Mouse (Mus musculus) olfactory bulb, adult 2 months (tissue): ENCODE data around the gene Mrc2.

Experiments used
- CTCF ChIP-seq: fragments of 200-500 bp; IDR thresholded peaks from 2 replicates; pipeline ENCODE4 v1.5.1; 2012; ENCODE audit warnings: low read depth, mild to moderate bottlenecking, low read length, moderate library complexity; ENCODE audit not compliant: insufficient read depth
- POLR2A ChIP-seq: fragments of 200-500 bp; IDR thresholded peaks from 2 replicates; pipeline ENCODE4 v1.6.1; 2012; ENCODE audit warnings: mild to moderate bottlenecking, low read depth, low read length, moderate library complexity; ENCODE audit not compliant: insufficient read depth

DNA sequence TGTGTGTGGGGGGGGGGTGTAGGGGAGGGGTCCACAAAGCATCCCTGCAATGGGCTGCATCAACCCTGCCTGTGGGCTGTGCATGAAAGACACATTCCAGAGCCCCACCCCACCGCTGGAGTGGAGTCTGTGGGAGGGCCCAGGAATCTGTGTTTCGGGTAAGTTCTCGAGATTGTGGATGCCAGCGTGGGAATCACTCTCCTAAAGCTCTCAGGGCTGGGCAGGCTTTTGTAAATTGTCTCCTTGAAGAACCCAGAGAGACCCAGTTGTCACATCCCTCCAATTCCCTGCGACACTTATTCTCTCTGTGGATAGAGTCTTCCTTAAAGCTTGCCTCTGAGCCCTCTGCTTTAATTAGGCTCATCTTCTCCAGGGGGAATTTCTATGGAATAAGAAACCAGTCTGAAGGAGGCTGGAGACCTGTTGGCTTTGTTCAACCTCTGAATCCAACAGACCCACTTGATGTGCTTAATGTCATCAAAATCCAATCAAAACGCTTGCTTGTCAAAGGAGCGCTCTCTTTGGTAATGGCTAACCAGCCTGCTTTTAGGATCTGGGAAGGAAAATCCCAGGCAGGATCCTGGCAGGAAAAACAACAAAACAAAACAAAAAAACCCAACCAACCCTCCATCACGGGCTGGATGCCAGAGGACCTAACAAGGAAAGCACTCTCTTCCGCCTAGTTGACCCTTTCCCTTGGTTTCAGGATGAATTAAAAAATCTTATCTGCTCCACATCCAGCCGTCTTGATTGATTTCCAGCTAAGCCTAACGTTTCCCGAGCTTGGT is 71.3 kb downstream of the Mrc2 start:
- TF ChIP-seq CTCF (no peak), POLR2A (no peak)
